Mouse (Mus musculus): Measurements from ENCODE around the gene Krtap4-1.

GRCm38 (mm10) chr11:99609126-99609525 lies 18.9 kb downstream of the Krtap4-1 start:
- TF ChIP-seq CTCF (IDR thresholded peaks at IDR 0.05; ENCODE audit: borderline replicate concordance, control insufficient read depth, extremely low read depth, insufficient read depth, low read length, poor library complexity) = no peak
- TF ChIP-seq POLR2A (IDR thresholded peaks at IDR 0.05; ENCODE audit: control insufficient read depth, extremely low read depth, insufficient read depth, low read length, poor library complexity) = no peak

Data from thymus, adult 2 months (tissue).